20 mouse cellular contexts compared by ENCODE assay signal in the genomic region with DNA sequence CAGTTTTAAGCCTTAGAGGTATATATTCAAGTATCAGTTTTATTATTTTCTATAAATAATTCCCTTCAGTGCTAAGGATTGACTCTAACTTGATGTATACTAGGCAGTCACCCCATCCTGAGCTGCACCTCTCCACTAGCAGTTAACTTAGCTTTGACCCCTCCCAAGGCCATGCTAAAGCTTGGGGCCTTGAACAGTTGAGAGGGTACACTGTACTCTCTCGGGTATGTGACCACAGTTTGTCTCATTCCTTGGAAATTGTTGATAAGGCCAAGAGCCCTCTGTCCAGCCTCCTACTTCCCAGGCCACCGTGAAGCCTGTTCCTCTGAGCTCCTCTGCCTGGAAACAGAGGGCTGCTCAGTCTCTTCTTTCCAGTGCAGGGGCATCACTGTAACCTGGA.
"Had no signal": no experiment of that assay in that cellular context is flagged by ENCODE, and none has a peak within 500 bp of the region (broad histone marks: within the 10 kb centered on the region; RNA-seq: fewer than 3 reads in every experiment).

No protein-coding gene starts in this region.

- H3K4me1 ChIP-seq: midbrain, embryonic 10.5 days; neural tube, embryonic 12.5 days; neural tube, embryonic 15.5 days had no signal

- H3K4me2 ChIP-seq: limb, embryonic 13.5 days; liver, embryonic 12.5 days; liver, embryonic 15.5 days; lung, embryonic 15.5 days; midbrain, embryonic 15.5 days; neural tube, embryonic 12.5 days; neural tube, embryonic 15.5 days had no signal

- H3K9ac ChIP-seq: limb, embryonic 13.5 days; liver, embryonic 12.5 days; liver, embryonic 15.5 days; lung, embryonic 15.5 days; midbrain, embryonic 15.5 days; neural tube, embryonic 12.5 days; neural tube, embryonic 15.5 days had no signal

- H3K9me3 ChIP-seq: limb, embryonic 10.5 days; limb, embryonic 13.5 days; liver, embryonic 12.5 days; liver, embryonic 15.5 days; lung, embryonic 15.5 days; megakaryocyte, embryonic 14.5 days; midbrain, embryonic 10.5 days; midbrain, embryonic 15.5 days; neural tube, embryonic 12.5 days; neural tube, embryonic 15.5 days had no signal

- H3K4me3 ChIP-seq: layer of hippocampus, adult 2 months; limb, embryonic 10.5 days; limb, embryonic 13.5 days; liver, embryonic 12.5 days; liver, embryonic 15.5 days; lung, embryonic 15.5 days; megakaryocyte, embryonic 14.5 days; midbrain, embryonic 10.5 days; midbrain, embryonic 15.5 days; neural tube, embryonic 12.5 days; neural tube, embryonic 15.5 days had no signal

- ATAC-seq: liver, embryonic 12.5 days; midbrain, embryonic 15.5 days had no signal

- H3K36me3 ChIP-seq: liver, embryonic 15.5 days; midbrain, embryonic 15.5 days; neural tube, embryonic 15.5 days had no signal

- H3K27me3 ChIP-seq: limb, embryonic 13.5 days; liver, embryonic 12.5 days; liver, embryonic 15.5 days; lung, embryonic 15.5 days; megakaryocyte, embryonic 14.5 days; midbrain, embryonic 15.5 days; neural tube, embryonic 12.5 days; neural tube, embryonic 15.5 days had no signal

- DNase-seq: kidney, postnatal 25 days; layer of hippocampus, adult 9-11 months; liver; lung, adult 18-20 months; lung, postnatal 10 days; lung, postnatal 36 days; thymus, adult 18-20 months; thymus, postnatal 36 days had no signal

- H3K27ac ChIP-seq: kidney, postnatal 0 days; layer of hippocampus, adult 2 months; limb, embryonic 10.5 days; limb, embryonic 13.5 days; liver, embryonic 12.5 days; liver, embryonic 15.5 days; lung, embryonic 15.5 days; midbrain, embryonic 10.5 days; midbrain, embryonic 15.5 days; neural tube, embryonic 12.5 days; neural tube, embryonic 15.5 days had no signal
